Mouse (Mus musculus): ENCODE data around the gene Man1b1. TPM values are rescaled to one million over a fixed set of nuclear protein-coding genes. Genes with fewer than 3 reads are reported as not detected.

The Man1b1 gene
- polyA plus RNA-seq, 1 experiment from 2014 or later: 54.6 TPM

GRCm38 (mm10) chr2:25396597-25396983, 64.5 kb downstream of the Man1b1 start:
- peak overlapping the region; percentile 38; the same call in 1 of the 2 replicates for H3K4me3 ChIP-seq (replicated peaks; ENCODE audit: low read length)
- WGBS: 34% methylated on average over 3 of the region's 3 CpGs
- no peak overlapping the region; the same call in 1 of the 2 replicates for H3K9ac ChIP-seq (replicated peaks; ENCODE audit: low read depth, low read length)
- no peaks in the 10 kb centered on the region for H3K36me3 ChIP-seq (ENCODE audit: control insufficient read depth, insufficient read depth)
- peaks cover 21% of the 10 kb centered on the region for H3K4me1 ChIP-seq (replicated peaks; ENCODE audit: control insufficient read depth, insufficient read depth, low read length)
- H3K27ac ChIP-seq (ENCODE audit: low read length): no peak overlapping the region
- no peak for ATAC-seq
- no peak overlapping the region; the same call in 1 of the 2 replicates for H3K4me2 ChIP-seq (ENCODE audit: low read length)
- H3K27me3 ChIP-seq (replicated peaks; ENCODE audit: control insufficient read depth, insufficient read depth, low read length): peaks cover 44% of the 10 kb centered on the region
- no peaks in the 10 kb centered on the region for H3K9me3 ChIP-seq (ENCODE audit: control insufficient read depth, low read length)

- no peak for ATAC-seq
- H3K4me2 ChIP-seq (ENCODE audit: low read length): no peak overlapping the region
- WGBS: 45% methylated on average over 1 of the region's 1 CpGs
- H3K4me1 ChIP-seq (replicated peaks; ENCODE audit: control insufficient read depth, insufficient read depth, low read length): peaks cover 21% of the 10 kb centered on the region
- H3K36me3 ChIP-seq (ENCODE audit: control insufficient read depth, insufficient read depth): no peaks in the 10 kb centered on the region
- no peak overlapping the region for H3K4me3 ChIP-seq (replicated peaks; ENCODE audit: low read length)
- H3K27me3 ChIP-seq (replicated peaks; ENCODE audit: control insufficient read depth, insufficient read depth, low read length): peaks cover 44% of the 10 kb centered on the region
- H3K9ac ChIP-seq (replicated peaks; ENCODE audit: low read depth, low read length): no peak overlapping the region
- H3K9me3 ChIP-seq (ENCODE audit: control insufficient read depth, low read length): no peaks in the 10 kb centered on the region
- H3K27ac ChIP-seq (ENCODE audit: low read length): no peak overlapping the region
These were observed 64.9 kb downstream of the Man1b1 start for GRCm38 (mm10) chr2:25397010-25397409.

- H3K27ac ChIP-seq (ENCODE audit: low read length): no peak overlapping the region
- no peak overlapping the region for H3K4me3 ChIP-seq (replicated peaks; ENCODE audit: low read length)
- H3K4me2 ChIP-seq (ENCODE audit: low read length): no peak overlapping the region
- ATAC-seq: no peak
- peaks cover 44% of the 10 kb centered on the region for H3K27me3 ChIP-seq (replicated peaks; ENCODE audit: control insufficient read depth, insufficient read depth, low read length)
- WGBS: 87% methylated on average over 7 of the region's 7 CpGs
- H3K36me3 ChIP-seq (ENCODE audit: control insufficient read depth, insufficient read depth): no peaks in the 10 kb centered on the region
- no peaks in the 10 kb centered on the region for H3K9me3 ChIP-seq (ENCODE audit: control insufficient read depth, low read length)
- H3K9ac ChIP-seq (replicated peaks; ENCODE audit: low read depth, low read length): no peak overlapping the region
- peaks cover 26% of the 10 kb centered on the region for H3K4me1 ChIP-seq (replicated peaks; ENCODE audit: control insufficient read depth, insufficient read depth, low read length)
These were observed 65.9 kb downstream of the Man1b1 start for GRCm38 (mm10) chr2:25398065-25398464.

DNA sequence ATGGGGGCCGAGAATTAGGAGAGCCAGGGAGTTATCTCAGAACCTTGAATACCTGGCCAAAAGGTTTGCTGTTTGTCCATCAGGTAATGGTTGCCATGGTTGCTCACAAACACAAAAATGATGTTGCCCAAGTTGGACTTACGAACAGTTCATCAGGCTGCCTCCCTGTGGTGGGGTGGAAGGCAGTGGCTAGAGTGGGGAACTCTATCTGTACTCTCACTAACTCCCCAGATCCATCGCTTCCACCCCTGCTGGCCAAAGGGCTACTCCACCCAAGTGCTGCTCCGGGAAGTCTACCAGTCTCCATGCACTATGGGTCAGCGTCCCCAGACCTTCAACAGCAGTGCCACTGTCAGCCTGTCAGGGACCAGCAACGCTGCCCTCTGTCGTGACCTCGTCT, 66.9 kb downstream of the Man1b1 start, which contains the start of gene Npdc1:
Gene Npdc1, plus strand, starts transcription at position 301 of the 400 bp plus-strand sequence.
- Histone ChIP-seq H3K4me1 (replicated peaks; ENCODE audit: control insufficient read depth, insufficient read depth, low read length) (peaks cover 29% of the 10 kb centered on the region), H3K4me3 (replicated peaks; ENCODE audit: low read length) (no peak within 1 kb of the TSS), H3K9me3 (ENCODE audit: control insufficient read depth, low read length) (no peaks in the 10 kb centered on the region), H3K9ac (replicated peaks; ENCODE audit: low read depth, low read length) (no peak within 1 kb of the TSS), H3K4me2 (ENCODE audit: low read length) (no peak within 1 kb of the TSS), H3K27ac (ENCODE audit: low read length) (no peak within 1 kb of the TSS), H3K27me3 (replicated peaks; ENCODE audit: control insufficient read depth, insufficient read depth, low read length) (peaks cover 44% of the 10 kb centered on the region), H3K36me3 (ENCODE audit: control insufficient read depth, insufficient read depth) (no peaks in the 10 kb centered on the region)
- ATAC-seq: no peak
- WGBS: 68% methylated on average over 8 of the region's 8 CpGs

DNA sequence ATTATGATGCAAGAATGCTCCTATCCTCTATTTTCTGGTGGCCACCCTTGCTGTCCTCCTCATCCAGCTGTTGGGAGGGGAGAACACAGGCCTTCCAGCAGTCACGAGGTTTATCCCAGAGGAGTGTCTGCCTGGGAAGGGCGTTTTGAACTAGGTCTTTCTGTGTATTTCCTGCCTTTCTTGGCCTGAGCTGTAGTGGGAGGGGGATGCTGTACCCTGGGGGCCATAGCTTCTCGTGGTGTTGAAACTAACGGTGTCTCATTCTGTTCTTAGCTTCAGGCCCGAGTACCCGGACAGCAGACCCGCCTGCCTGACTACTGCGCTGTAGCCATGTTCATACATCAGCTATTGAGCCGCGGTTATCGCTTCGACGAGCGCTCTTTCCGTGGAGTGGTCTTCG, 68.2 kb downstream of the Man1b1 start:
- Histone ChIP-seq H3K27me3 (replicated peaks; ENCODE audit: control insufficient read depth, insufficient read depth, low read length) (peaks cover 36% of the 10 kb centered on the region), H3K4me2 (ENCODE audit: low read length) (peak overlapping the region; percentile 68), H3K9me3 (ENCODE audit: control insufficient read depth, low read length) (no peaks in the 10 kb centered on the region), H3K9ac (replicated peaks; ENCODE audit: low read depth, low read length) (peak overlapping the region; percentile 47), H3K27ac (ENCODE audit: low read length) (no peak overlapping the region), H3K4me1 (replicated peaks; ENCODE audit: control insufficient read depth, insufficient read depth, low read length) (peaks cover 38% of the 10 kb centered on the region), H3K36me3 (ENCODE audit: control insufficient read depth, insufficient read depth) (no peaks in the 10 kb centered on the region), H3K4me3 (replicated peaks; ENCODE audit: low read length) (peak overlapping the region; percentile 37)
- 25% methylated on average over 16 of the region's 16 CpGs for WGBS
- no peak for ATAC-seq

DNA sequence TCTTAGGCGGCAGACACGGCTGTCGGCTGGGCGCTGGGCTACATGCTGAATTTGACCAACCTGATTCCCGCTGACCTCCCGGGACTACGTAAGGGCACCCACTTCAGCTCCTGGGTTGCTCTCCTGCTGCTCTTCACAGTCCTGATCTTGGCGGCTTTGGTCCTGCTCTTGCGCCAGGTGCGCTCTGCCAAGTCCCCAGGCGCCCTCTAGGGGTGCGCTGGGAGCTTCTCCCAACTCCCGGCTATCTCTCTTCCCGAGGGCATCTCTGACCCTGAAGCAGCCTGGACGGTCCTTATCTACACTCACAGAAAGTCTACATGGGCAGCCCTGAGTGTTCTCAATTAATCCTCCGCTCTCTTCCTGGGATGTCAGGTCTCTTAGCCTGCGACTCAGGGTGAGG, 68.6 kb downstream of the Man1b1 start:
- Histone ChIP-seq H3K4me3 (replicated peaks; ENCODE audit: low read length) (peak overlapping the region; percentile 37), H3K4me2 (ENCODE audit: low read length) (peak overlapping the region; percentile 68), H3K9ac (replicated peaks; ENCODE audit: low read depth, low read length) (peak overlapping the region; percentile 47), H3K36me3 (ENCODE audit: control insufficient read depth, insufficient read depth) (no peaks in the 10 kb centered on the region), H3K27me3 (replicated peaks; ENCODE audit: control insufficient read depth, insufficient read depth, low read length) (peaks cover 33% of the 10 kb centered on the region), H3K27ac (ENCODE audit: low read length) (no peak overlapping the region), H3K4me1 (replicated peaks; ENCODE audit: control insufficient read depth, insufficient read depth, low read length) (peaks cover 38% of the 10 kb centered on the region), H3K9me3 (ENCODE audit: control insufficient read depth, low read length) (no peaks in the 10 kb centered on the region)
- WGBS: 3% methylated on average over 17 of the region's 17 CpGs
- no peak for ATAC-seq

Other genes with a start within 250 kb of the Man1b1 start
- not detected in 2 replicates for gene Noxa1, start 237.2 kb upstream of the Man1b1 start, polyA plus RNA-seq (2015; fragmentation: Nextera tagmentation; extraction: Ambion mirVana)
- gene Nrarp, start 151.6 kb upstream of the Man1b1 start, polyA plus RNA-seq (2015; fragmentation: Nextera tagmentation; extraction: Ambion mirVana): 15.8 and 22.0 TPM in 2 replicates
- 0.85 and 1.6 TPM in 2 replicates for gene Tor4a, start 135.5 kb upstream of the Man1b1 start, polyA plus RNA-seq (2015; fragmentation: Nextera tagmentation; extraction: Ambion mirVana)
- 91.7 and 101 TPM in 2 replicates for gene Nelfb, start 120.8 kb upstream of the Man1b1 start, polyA plus RNA-seq (2015; fragmentation: Nextera tagmentation; extraction: Ambion mirVana)
- not detected in 2 replicates for gene Stpg3, start 117.7 kb upstream of the Man1b1 start, polyA plus RNA-seq (2015; fragmentation: Nextera tagmentation; extraction: Ambion mirVana)
- not detected in 2 replicates for gene Fam166a, start 113.6 kb upstream of the Man1b1 start, polyA plus RNA-seq (2015; fragmentation: Nextera tagmentation; extraction: Ambion mirVana)
- gene Tubb4b, start 107.6 kb upstream of the Man1b1 start, polyA plus RNA-seq (2015; fragmentation: Nextera tagmentation; extraction: Ambion mirVana): 394 TPM in 2 replicates
- gene Slc34a3, start 98.0 kb upstream of the Man1b1 start, polyA plus RNA-seq (2015; fragmentation: Nextera tagmentation; extraction: Ambion mirVana): not detected in 2 replicates
- gene Rnf224, start 95.6 kb upstream of the Man1b1 start, polyA plus RNA-seq (2015; fragmentation: Nextera tagmentation; extraction: Ambion mirVana): not detected in 2 replicates
- 91.6 and 106 TPM in 2 replicates for gene Rnf208, start 90.1 kb upstream of the Man1b1 start, polyA plus RNA-seq (2015; fragmentation: Nextera tagmentation; extraction: Ambion mirVana)
- gene Cysrt1, start 89.9 kb upstream of the Man1b1 start, polyA plus RNA-seq (2015; fragmentation: Nextera tagmentation; extraction: Ambion mirVana): 0.33 TPM in 1 of 2 replicates, not detected in the other
- 5.8 and 9.0 TPM in 2 replicates for gene AL732309.1, start 85.5 kb upstream of the Man1b1 start, polyA plus RNA-seq (2015; fragmentation: Nextera tagmentation; extraction: Ambion mirVana)
- gene Tmem203, start 76.9 kb upstream of the Man1b1 start, polyA plus RNA-seq (2015; fragmentation: Nextera tagmentation; extraction: Ambion mirVana): 16.0 and 16.2 TPM in 2 replicates
- 14.8 and 16.4 TPM in 2 replicates for gene Tprn, start 69.7 kb upstream of the Man1b1 start, polyA plus RNA-seq (2015; fragmentation: Nextera tagmentation; extraction: Ambion mirVana)
- gene Ssna1, start 59.9 kb upstream of the Man1b1 start, polyA plus RNA-seq (2015; fragmentation: Nextera tagmentation; extraction: Ambion mirVana): 199 and 204 TPM in 2 replicates
- gene Anapc2, start 59.9 kb upstream of the Man1b1 start, polyA plus RNA-seq (2015; fragmentation: Nextera tagmentation; extraction: Ambion mirVana): 150 and 159 TPM in 2 replicates
- not detected in 2 replicates for gene Tmem210, start 44.2 kb upstream of the Man1b1 start, polyA plus RNA-seq (2015; fragmentation: Nextera tagmentation; extraction: Ambion mirVana)
- 0.21 TPM in 1 of 2 replicates, not detected in the other for gene Lrrc26, start 42.4 kb upstream of the Man1b1 start, polyA plus RNA-seq (2015; fragmentation: Nextera tagmentation; extraction: Ambion mirVana)
- gene Grin1, start 13.2 kb upstream of the Man1b1 start, polyA plus RNA-seq (2015; fragmentation: Nextera tagmentation; extraction: Ambion mirVana): 19.0 and 29.4 TPM in 2 replicates
- gene Dpp7, start 24.0 kb downstream of the Man1b1 start, polyA plus RNA-seq (2015; fragmentation: Nextera tagmentation; extraction: Ambion mirVana): 21.5 and 26.9 TPM in 2 replicates
- 3.3 and 7.5 TPM in 2 replicates for gene Uap1l1, start 33.3 kb downstream of the Man1b1 start, polyA plus RNA-seq (2015; fragmentation: Nextera tagmentation; extraction: Ambion mirVana)
- 23.8 and 29.9 TPM in 2 replicates for gene Sapcd2, start 40.0 kb downstream of the Man1b1 start, polyA plus RNA-seq (2015; fragmentation: Nextera tagmentation; extraction: Ambion mirVana)
- 5.2 and 6.2 TPM in 2 replicates for gene Entpd2, start 63.5 kb downstream of the Man1b1 start, polyA plus RNA-seq (2015; fragmentation: Nextera tagmentation; extraction: Ambion mirVana)
- gene Npdc1, start 67.0 kb downstream of the Man1b1 start, polyA plus RNA-seq (2015; fragmentation: Nextera tagmentation; extraction: Ambion mirVana): 384 and 515 TPM in 2 replicates
- 0.31 TPM in 1 of 2 replicates, not detected in the other for gene Fut7, start 90.9 kb downstream of the Man1b1 start, polyA plus RNA-seq (2015; fragmentation: Nextera tagmentation; extraction: Ambion mirVana)
- gene Abca2, start 96.4 kb downstream of the Man1b1 start, polyA plus RNA-seq (2015; fragmentation: Nextera tagmentation; extraction: Ambion mirVana): 12.2 and 14.9 TPM in 2 replicates
- 2.4 and 4.6 TPM in 2 replicates for gene Clic3, start 124.5 kb downstream of the Man1b1 start, polyA plus RNA-seq (2015; fragmentation: Nextera tagmentation; extraction: Ambion mirVana)
- 89.2 and 108 TPM in 2 replicates for gene Paxx, start 128.8 kb downstream of the Man1b1 start, polyA plus RNA-seq (2015; fragmentation: Nextera tagmentation; extraction: Ambion mirVana)
- gene Ptgds, start 137.7 kb downstream of the Man1b1 start, polyA plus RNA-seq (2015; fragmentation: Nextera tagmentation; extraction: Ambion mirVana): 212 and 217 TPM in 2 replicates
- not detected in 2 replicates for gene Lcn12, start 161.6 kb downstream of the Man1b1 start, polyA plus RNA-seq (2015; fragmentation: Nextera tagmentation; extraction: Ambion mirVana)
- 133 and 156 TPM in 2 replicates for gene Fbxw5, start 168.4 kb downstream of the Man1b1 start, polyA plus RNA-seq (2015; fragmentation: Nextera tagmentation; extraction: Ambion mirVana)
- 4.4 and 4.5 TPM in 2 replicates for gene C8g, start 169.4 kb downstream of the Man1b1 start, polyA plus RNA-seq (2015; fragmentation: Nextera tagmentation; extraction: Ambion mirVana)
- gene Traf2, start 214.6 kb downstream of the Man1b1 start, polyA plus RNA-seq (2015; fragmentation: Nextera tagmentation; extraction: Ambion mirVana): 26.8 and 29.5 TPM in 2 replicates
- gene Edf1, start 225.5 kb downstream of the Man1b1 start, polyA plus RNA-seq (2015; fragmentation: Nextera tagmentation; extraction: Ambion mirVana): 327 and 359 TPM in 2 replicates
- gene Mamdc4, start 242.5 kb downstream of the Man1b1 start, polyA plus RNA-seq (2015; fragmentation: Nextera tagmentation; extraction: Ambion mirVana): 1.0 and 2.8 TPM in 2 replicates
- 141 and 145 TPM in 2 replicates for gene Phpt1, start 242.9 kb downstream of the Man1b1 start, polyA plus RNA-seq (2015; fragmentation: Nextera tagmentation; extraction: Ambion mirVana)
- 5.8 and 7.7 TPM in 2 replicates for gene Ajm1, start 249.4 kb downstream of the Man1b1 start, polyA plus RNA-seq (2015; fragmentation: Nextera tagmentation; extraction: Ambion mirVana)